Mouse (Mus musculus) lung, embryonic 15.5 days (tissue): ENCODE measurements around the gene Entpd2. TPM values are rescaled to one million over a fixed set of nuclear protein-coding genes. Genes with fewer than 3 reads are reported as not detected.

Source experiments
- ATAC-seq: fragments of 200-750 bp; cut with Nextera tagmentation; 2 replicates; pipeline ENCODE4 v1.8.0; 2017; ENCODE audit warnings: moderate number of reproducible peaks, borderline replicate concordance; ENCODE audit not compliant: low FRiP score, low TSS enrichment; ENCODE audit errors: extremely low read depth
- H3K27ac ChIP-seq: fragments of 300-500 bp; sonication (generic); 2 replicates; pipeline ENCODE4 v1.5.1; 2015; ENCODE audit warnings: moderate library complexity, mild to moderate bottlenecking, inconsistent platforms
- H3K27me3 ChIP-seq: fragments of 300-500 bp; sonication (generic); 2 replicates; pipeline ENCODE4 v1.6.1; 2015; ENCODE audit warnings: inconsistent platforms
- H3K36me3 ChIP-seq: fragments of 300-500 bp; sonication (generic); 2 replicates; pipeline ENCODE4 v1.6.1; 2015; ENCODE audit warnings: inconsistent platforms
- H3K4me1 ChIP-seq: fragments of 300-500 bp; sonication (generic); 2 replicates; pipeline ENCODE4 v1.6.1; 2015; ENCODE audit warnings: inconsistent platforms
- H3K4me2 ChIP-seq: fragments of 300-500 bp; sonication (generic); 2 replicates; pipeline ENCODE4 v1.6.1; 2015; ENCODE audit warnings: inconsistent platforms, mild to moderate bottlenecking, moderate library complexity
- H3K4me3 ChIP-seq: fragments of 300-500 bp; sonication (generic); 2 replicates; pipeline ENCODE4 v1.5.1; 2015; ENCODE audit warnings: mild to moderate bottlenecking, inconsistent platforms
- H3K9ac ChIP-seq: fragments of 300-500 bp; sonication (generic); 2 replicates; pipeline ENCODE4 v1.6.1; 2015; ENCODE audit warnings: inconsistent platforms
- H3K9me3 ChIP-seq: fragments of 300-500 bp; sonication (generic); 2 replicates; pipeline ENCODE4 v1.6.1; 2016; ENCODE audit warnings: inconsistent platforms
- WGBS: fragments of 180-500 bp; shearing (Covaris S2); methylation state at CpG from one replicate; pipeline ENCODE4 v1.1.7; 2015; 5-methylcytosine and 5-hydroxymethylcytosine counted together
- polyA plus RNA-seq: library from polyadenylated mRNA; unstranded; fragments of >200 nt; fragmentation: Nextera tagmentation; extraction: Ambion mirVana; gene quantifications from 2 replicates; pipeline ENCODE4 v1.2.1, GENCODE M21; 2015

Entpd2 gene
- polyA plus RNA-seq, 1 experiment from 2014 or later, result 3.6 TPM

GRCm38 (mm10) chr2:25423626-25424025 lies 28.0 kb downstream of the Entpd2 start:
- Histone ChIP-seq H3K27ac (no peak overlapping the region), H3K9me3 (no peaks in the 10 kb centered on the region), H3K9ac (no peak overlapping the region), H3K4me3 (no peak overlapping the region), H3K4me1 (no peaks in the 10 kb centered on the region), H3K36me3 (no peaks in the 10 kb centered on the region), H3K4me2 (no peak overlapping the region), H3K27me3 (peaks cover 39% of the 10 kb centered on the region)
- no peak for ATAC-seq
- WGBS, result 14% methylated on average over 1 of the region's 1 CpGs

GRCm38 (mm10) chr2:25425481-25425880 lies 29.8 kb downstream of the Entpd2 start:
- Histone ChIP-seq H3K4me2 (no peak overlapping the region), H3K36me3 (no peaks in the 10 kb centered on the region), H3K9ac (no peak overlapping the region), H3K27me3 (peaks cover 51% of the 10 kb centered on the region), H3K9me3 (no peaks in the 10 kb centered on the region), H3K4me3 (no peak overlapping the region), H3K4me1 (0 out of 2 replicates have a peak, but pooled peaks cover 3% of the 10 kb centered on the region), H3K27ac (no peak overlapping the region)
- no peak for ATAC-seq
- WGBS, result 42% methylated on average over 27 of the region's 27 CpGs

- Histone ChIP-seq H3K36me3 (no peaks in the 10 kb centered on the region), H3K9me3 (no peaks in the 10 kb centered on the region), H3K4me3 (no peak overlapping the region), H3K27ac (no peak overlapping the region), H3K9ac (no peak overlapping the region), H3K4me2 (no peak overlapping the region), H3K4me1 (0 out of 2 replicates have a peak, but pooled peaks cover 3% of the 10 kb centered on the region), H3K27me3 (peaks cover 51% of the 10 kb centered on the region)
- no peak for ATAC-seq
- WGBS, result 31% methylated on average over 5 of the region's 5 CpGs
Measured at GRCm38 (mm10) chr2:25426721-25427191, 31.1 kb downstream of the Entpd2 start.

- Histone ChIP-seq H3K9ac (no peak overlapping the region), H3K4me2 (no peak overlapping the region), H3K27me3 (peaks cover 51% of the 10 kb centered on the region), H3K36me3 (no peaks in the 10 kb centered on the region), H3K4me1 (0 out of 2 replicates have a peak, but pooled peaks cover 3% of the 10 kb centered on the region), H3K27ac (no peak overlapping the region), H3K4me3 (no peak overlapping the region), H3K9me3 (no peaks in the 10 kb centered on the region)
- WGBS, result 77% methylated on average over 5 of the region's 5 CpGs
- ATAC-seq, result no peak
Measured at GRCm38 (mm10) chr2:25427256-25427655, 31.6 kb downstream of the Entpd2 start.

GRCm38 (mm10) chr2:25428442-25429236 lies 33.0 kb downstream of the Entpd2 start, which contains the start of gene Abca2:
TSS of gene Abca2 (plus strand) at chr2:25428703.
- Histone ChIP-seq H3K9ac (peak within 1 kb of the TSS; percentile 65), H3K4me3 (peak within 1 kb of the TSS; percentile 61), H3K4me1 (0 out of 2 replicates have a peak, but pooled peaks cover 3% of the 10 kb centered on the region), H3K9me3 (no peaks in the 10 kb centered on the region), H3K36me3 (no peaks in the 10 kb centered on the region), H3K27ac (0 out of 2 replicates have a peak within 1 kb of the TSS, but pooled peaks have one; percentile 38), H3K4me2 (peak within 1 kb of the TSS; percentile 97), H3K27me3 (peaks cover 38% of the 10 kb centered on the region)
- peak; percentile 87 for ATAC-seq
- WGBS, result 1% methylated on average over 65 of the region's 89 CpGs

- peaks cover 34% of the 10 kb centered on the region for H3K27me3 ChIP-seq
- 0 out of 2 replicates have a peak overlapping the region, but pooled peaks have one; percentile 2 for H3K4me3 ChIP-seq
- H3K9me3 ChIP-seq, result no peaks in the 10 kb centered on the region
- no peak overlapping the region for H3K9ac ChIP-seq
- 0 out of 2 replicates have a peak, but pooled peaks cover 3% of the 10 kb centered on the region for H3K4me1 ChIP-seq
- H3K4me2 ChIP-seq, result peak overlapping the region; percentile 97
- 61% methylated on average over 5 of the region's 5 CpGs for WGBS
- H3K27ac ChIP-seq, result no peak overlapping the region
- ATAC-seq, result no peak
- no peaks in the 10 kb centered on the region for H3K36me3 ChIP-seq
Measured at GRCm38 (mm10) chr2:25429435-25430180, 33.9 kb downstream of the Entpd2 start.

GRCm38 (mm10) chr2:25430395-25431233 lies 34.9 kb downstream of the Entpd2 start:
- Histone ChIP-seq H3K4me1 (0 out of 2 replicates have a peak, but pooled peaks cover 3% of the 10 kb centered on the region), H3K4me2 (no peak overlapping the region), H3K9ac (no peak overlapping the region), H3K27me3 (peaks cover 24% of the 10 kb centered on the region), H3K36me3 (no peaks in the 10 kb centered on the region), H3K9me3 (no peaks in the 10 kb centered on the region), H3K4me3 (no peak overlapping the region), H3K27ac (no peak overlapping the region)
- 63% methylated on average over 17 of the region's 17 CpGs for WGBS
- no peak for ATAC-seq

GRCm38 (mm10) chr2:25431308-25431855 lies 35.7 kb downstream of the Entpd2 start:
- ATAC-seq, result no peak
- Histone ChIP-seq H3K27ac (no peak overlapping the region), H3K4me1 (0 out of 2 replicates have a peak, but pooled peaks cover 3% of the 10 kb centered on the region), H3K9ac (no peak overlapping the region), H3K4me3 (no peak overlapping the region), H3K4me2 (no peak overlapping the region), H3K27me3 (peaks cover 17% of the 10 kb centered on the region), H3K9me3 (no peaks in the 10 kb centered on the region), H3K36me3 (no peaks in the 10 kb centered on the region)
- WGBS, result 74% methylated on average over 6 of the region's 6 CpGs

GRCm38 (mm10) chr2:25432326-25433098 lies 36.8 kb downstream of the Entpd2 start:
- 67% methylated on average over 11 of the region's 11 CpGs for WGBS
- Histone ChIP-seq H3K4me2 (no peak overlapping the region), H3K27ac (no peak overlapping the region), H3K4me1 (0 out of 2 replicates have a peak, but pooled peaks cover 3% of the 10 kb centered on the region), H3K4me3 (no peak overlapping the region), H3K9ac (no peak overlapping the region), H3K36me3 (no peaks in the 10 kb centered on the region), H3K27me3 (peaks cover 13% of the 10 kb centered on the region), H3K9me3 (no peaks in the 10 kb centered on the region)
- no peak for ATAC-seq

- no peaks in the 10 kb centered on the region for H3K9me3 ChIP-seq
- H3K9ac ChIP-seq, result no peak overlapping the region
- H3K4me3 ChIP-seq, result no peak overlapping the region
- 0 out of 2 replicates have a peak, but pooled peaks cover 3% of the 10 kb centered on the region for H3K4me1 ChIP-seq
- no peak overlapping the region for H3K27ac ChIP-seq
- H3K4me2 ChIP-seq, result no peak overlapping the region
- H3K27me3 ChIP-seq, result peaks cover 13% of the 10 kb centered on the region
- no peak for ATAC-seq
- no peaks in the 10 kb centered on the region for H3K36me3 ChIP-seq
- WGBS, result 76% methylated on average over 17 of the region's 17 CpGs
Measured at GRCm38 (mm10) chr2:25433101-25433500, 37.4 kb downstream of the Entpd2 start.
